Mouse (Mus musculus) midbrain, postnatal 0 days (tissue): ENCODE results near the gene Iqce. TPM values are rescaled to one million over a fixed set of nuclear protein-coding genes. Genes with fewer than 3 reads are reported as not detected.

ENCODE experiments used
- ATAC-seq: fragments of 200-750 bp; cut with Nextera tagmentation; 2 replicates; pipeline ENCODE4 v1.8.0; 2017; ENCODE audit warnings: moderate number of reproducible peaks, mild to moderate bottlenecking, moderate TSS enrichment, moderate library complexity; ENCODE audit not compliant: low FRiP score
- DNase-seq: peaks from one replicate; pipeline ENCODE4 v3.0.0-alpha.2; 2015; ENCODE audit warnings: low spot score
- H3K27ac ChIP-seq: fragments of 300-500 bp; sonication (generic); 2 replicates; pipeline ENCODE4 v1.5.1; 2014; ENCODE audit warnings: low read depth, mild to moderate bottlenecking, low read length, mixed read lengths
- H3K27me3 ChIP-seq: fragments of 300-500 bp; sonication (generic); 2 replicates; pipeline ENCODE4 v1.6.1; 2014; ENCODE audit warnings: low read length, control low read depth, mixed read lengths; ENCODE audit not compliant: insufficient read depth
- H3K36me3 ChIP-seq: fragments of 300-500 bp; sonication (generic); 2 replicates; pipeline ENCODE4 v1.6.1; 2014; ENCODE audit warnings: low read length, control low read depth, mixed read lengths; ENCODE audit not compliant: insufficient read depth
- H3K4me1 ChIP-seq: fragments of 300-500 bp; sonication (generic); 2 replicates; pipeline ENCODE4 v1.6.1; 2014; ENCODE audit warnings: mild to moderate bottlenecking, control low read depth, antibody characterized with exemption, low read length, mixed read lengths; ENCODE audit not compliant: insufficient read depth
- H3K4me2 ChIP-seq: fragments of 300-500 bp; sonication (generic); 2 replicates; pipeline ENCODE4 v1.6.1; 2014; ENCODE audit warnings: low read depth, mild to moderate bottlenecking, low read length, mixed read lengths; ENCODE audit not compliant: poor library complexity, severe bottlenecking
- H3K4me3 ChIP-seq: fragments of 300-500 bp; sonication (generic); 2 replicates; pipeline ENCODE4 v1.5.1; 2014; ENCODE audit warnings: low read depth, mild to moderate bottlenecking, low read length, moderate library complexity
- H3K9ac ChIP-seq: fragments of 300-500 bp; sonication (generic); replicated peaks from 2 replicates; pipeline ENCODE4 v1.6.1; 2014; ENCODE audit warnings: mild to moderate bottlenecking, low read length, moderate library complexity, mixed read lengths; ENCODE audit not compliant: poor library complexity, severe bottlenecking
- H3K9me3 ChIP-seq: fragments of 300-500 bp; sonication (generic); 2 replicates; pipeline ENCODE4 v1.6.1; 2016; ENCODE audit warnings: low read length, control low read depth
- CTCF ChIP-seq: IDR thresholded peaks from 2 replicates; pipeline ENCODE4 v1.5.1; 2016; ENCODE audit warnings: antibody characterized with exemption, mild to moderate bottlenecking
- WGBS: fragments of 180-500 bp; shearing (Covaris S2); extraction: QIAGEN DNeasy Blood & Tissue Kit; methylation state at CpG from one replicate; pipeline ENCODE4 v1.1.7; 2014; 5-methylcytosine and 5-hydroxymethylcytosine counted together
- polyA plus RNA-seq: library from polyadenylated mRNA; unstranded; fragments of >200 nt; fragmentation: Nextera tagmentation; extraction: Ambion mirVana; gene quantifications from 2 replicates; pipeline ENCODE4 v1.2.1, GENCODE M21; 2015
- total RNA-seq: library from RNA; depleted of rRNA; stranded (reverse); fragments of >200 nt; gene quantifications from 2 replicates; pipeline ENCODE4 v1.2.3, GENCODE M21; 2014

Gene Iqce
- total and polyA plus RNA-seq, 2 experiments from 2014 or later: 37.2 to 38.6 TPM

DNA sequence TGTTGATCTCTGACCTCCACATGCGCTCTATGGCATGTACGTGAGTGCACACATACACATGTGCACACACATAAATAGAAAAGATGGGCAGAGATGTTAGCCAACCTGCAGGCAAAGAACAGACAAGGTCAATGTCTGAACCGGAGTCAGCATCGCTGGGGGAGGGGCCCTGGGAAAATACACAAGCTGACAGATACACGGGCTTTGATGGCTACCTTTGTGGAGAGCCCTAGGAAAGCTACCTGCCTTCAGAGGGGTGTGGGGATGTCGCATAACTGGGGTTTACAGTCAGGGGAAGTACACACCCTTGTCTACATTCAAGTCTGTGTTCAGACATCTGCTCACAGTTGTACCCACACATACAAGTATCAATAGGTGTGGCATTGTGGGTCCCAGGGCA is 63.7 kb downstream of the Iqce start:
- Histone ChIP-seq H3K36me3 (peaks cover 28% of the 10 kb centered on the region), H3K4me2 (no peak overlapping the region), H3K9me3 (no peaks in the 10 kb centered on the region), H3K9ac (no peak overlapping the region), H3K4me3 (no peak overlapping the region), H3K27me3 (no peaks in the 10 kb centered on the region), H3K27ac (no peak overlapping the region), H3K4me1 (peaks cover 8% of the 10 kb centered on the region; the same call in 1 of the 2 replicates)
- no peak for TF ChIP-seq CTCF
- ATAC-seq (no peak), DNase-seq (no peak)
- WGBS: 91% methylated on average over 6 of the region's 6 CpGs

GRCm38 (mm10) chr5:140637989-140638388 is 64.2 kb downstream of the Iqce start:
- Histone ChIP-seq H3K27me3 (no peaks in the 10 kb centered on the region), H3K9me3 (no peaks in the 10 kb centered on the region), H3K4me1 (peaks cover 8% of the 10 kb centered on the region; the same call in 1 of the 2 replicates), H3K36me3 (peaks cover 33% of the 10 kb centered on the region), H3K27ac (no peak overlapping the region), H3K9ac (no peak overlapping the region), H3K4me2 (no peak overlapping the region), H3K4me3 (no peak overlapping the region)
- TF ChIP-seq CTCF: no peak
- DNase-seq (no peak), ATAC-seq (no peak)
- WGBS: 91% methylated on average over 3 of the region's 3 CpGs

DNA sequence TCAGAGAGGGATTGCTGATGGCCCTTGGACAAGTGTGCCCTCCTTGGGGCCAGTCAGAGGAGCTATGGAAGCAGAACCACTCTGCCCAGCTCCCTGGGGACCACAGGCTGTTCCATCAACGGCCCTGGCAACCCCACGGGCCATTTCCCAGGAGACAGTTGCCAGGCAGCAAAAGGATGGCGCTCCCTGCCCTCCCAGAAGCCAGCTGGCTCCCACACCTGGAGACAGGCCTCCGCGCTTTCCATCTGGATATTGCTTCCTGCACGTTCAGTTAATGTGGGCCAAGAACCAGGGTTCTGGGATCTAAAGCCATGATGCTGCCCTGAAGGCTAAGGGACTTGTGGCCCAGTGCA is 65.1 kb downstream of the Iqce start:
- H3K9me3 ChIP-seq: no peaks in the 10 kb centered on the region
- WGBS: 60% methylated on average over 6 of the region's 6 CpGs
- H3K4me1 ChIP-seq: peaks cover 4% of the 10 kb centered on the region; the same call in 1 of the 2 replicates
- H3K27me3 ChIP-seq: no peaks in the 10 kb centered on the region
- peak; percentile 71 for DNase-seq
- H3K4me3 ChIP-seq: no peak overlapping the region
- H3K36me3 ChIP-seq: peaks cover 43% of the 10 kb centered on the region
- no peak for ATAC-seq
- TF ChIP-seq CTCF: no peak
- 0 out of 2 replicates have a peak overlapping the region, but pooled peaks have one; percentile 32 for H3K27ac ChIP-seq
- no peak overlapping the region for H3K4me2 ChIP-seq
- no peak overlapping the region for H3K9ac ChIP-seq

GRCm38 (mm10) chr5:140636316-140637057 is 65.7 kb downstream of the Iqce start:
- H3K4me1 ChIP-seq: peaks cover 4% of the 10 kb centered on the region; the same call in 1 of the 2 replicates
- H3K27ac ChIP-seq: no peak overlapping the region
- DNase-seq (no peak), ATAC-seq (no peak)
- no peak overlapping the region for H3K4me3 ChIP-seq
- H3K4me2 ChIP-seq: no peak overlapping the region
- peaks cover 47% of the 10 kb centered on the region for H3K36me3 ChIP-seq
- WGBS: 90% methylated on average over 7 of the region's 7 CpGs
- no peak overlapping the region for H3K9ac ChIP-seq
- no peaks in the 10 kb centered on the region for H3K27me3 ChIP-seq
- H3K9me3 ChIP-seq: no peaks in the 10 kb centered on the region
- peak; percentile 53 for TF ChIP-seq CTCF

GRCm38 (mm10) chr5:140634798-140635722 is 67.1 kb downstream of the Iqce start:
- Histone ChIP-seq H3K27me3 (no peaks in the 10 kb centered on the region), H3K4me3 (no peak overlapping the region), H3K4me1 (0 out of 2 replicates have a peak, but pooled peaks cover 4% of the 10 kb centered on the region), H3K9ac (no peak overlapping the region), H3K36me3 (peaks cover 61% of the 10 kb centered on the region), H3K9me3 (no peaks in the 10 kb centered on the region), H3K4me2 (no peak overlapping the region), H3K27ac (no peak overlapping the region)
- no peak for DNase-seq
- no peak for ATAC-seq
- no peak for TF ChIP-seq CTCF
- 90% methylated on average over 26 of the region's 26 CpGs for WGBS

DNA sequence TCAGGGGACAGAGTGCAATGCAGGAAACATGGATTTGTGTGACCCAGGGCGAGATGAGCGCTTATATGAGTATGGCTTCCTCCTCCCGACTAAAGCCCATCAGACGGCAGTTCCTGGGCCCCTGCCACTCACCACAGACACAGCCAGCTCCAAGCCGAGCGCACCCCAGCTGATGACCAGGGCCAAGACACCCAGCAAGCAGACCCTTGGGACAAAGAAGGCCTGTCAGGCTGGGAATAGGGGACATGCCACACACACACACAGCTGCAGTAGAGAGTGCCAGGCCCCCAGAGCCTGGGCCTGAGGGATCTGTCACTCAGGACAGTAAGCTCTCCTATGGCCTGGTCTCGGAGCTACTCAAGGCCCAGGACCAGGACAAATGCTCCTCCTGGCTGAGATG is 68.7 kb downstream of the Iqce start:
- Histone ChIP-seq H3K36me3 (peaks cover 76% of the 10 kb centered on the region), H3K9ac (no peak overlapping the region), H3K4me1 (0 out of 2 replicates have a peak, but pooled peaks cover 4% of the 10 kb centered on the region), H3K4me3 (no peak overlapping the region), H3K27me3 (no peaks in the 10 kb centered on the region), H3K27ac (no peak overlapping the region), H3K4me2 (no peak overlapping the region), H3K9me3 (no peaks in the 10 kb centered on the region)
- DNase-seq (peak; percentile 53), ATAC-seq (0 out of 2 replicates have a peak, but pooled peaks have one; percentile 17)
- WGBS: 81% methylated on average over 7 of the region's 7 CpGs
- no peak for TF ChIP-seq CTCF
